Mouse (Mus musculus): ENCODE measurements around the gene Epha2. TPM values are rescaled to one million over a fixed set of nuclear protein-coding genes. Genes with fewer than 3 reads are reported as not detected.

The Epha2 gene
- polyA plus RNA-seq, 1 experiment = 86.3 TPM

GRCm38 (mm10) chr4:141310191-141310606, 9.2 kb downstream of the Epha2 start:
- H3K27me3 ChIP-seq (ENCODE audit: control insufficient read depth, insufficient read depth, low read length) = no peaks in the 10 kb centered on the region
- H3K4me3 ChIP-seq (ENCODE audit: low read depth, low read length) = no peak overlapping the region
- H3K27ac ChIP-seq (ENCODE audit: insufficient read depth, low read depth, low read length) = 0 out of 2 replicates have a peak overlapping the region, but pooled peaks have one; percentile 24
- WGBS = 59% methylated on average over 8 of the region's 8 CpGs
- TF ChIP-seq POLR2A (IDR thresholded peaks at IDR 0.05; ENCODE audit: low read depth, low read length) (no peak), CTCF (IDR thresholded peaks at IDR 0.05; ENCODE audit: extremely low read depth, insufficient read length, insufficient replicate concordance, low read depth, low read length) (no peak)
- H3K36me3 ChIP-seq (ENCODE audit: control insufficient read depth, insufficient read depth, low read length) = peaks cover 48% of the 10 kb centered on the region
- peaks cover 51% of the 10 kb centered on the region for H3K4me1 ChIP-seq (ENCODE audit: control insufficient read depth, insufficient read depth, insufficient read length, low read length)

GRCm38 (mm10) chr4:141311078-141311477, 10.0 kb downstream of the Epha2 start:
- H3K4me1 ChIP-seq (ENCODE audit: control insufficient read depth, insufficient read depth, insufficient read length, low read length) = peaks cover 51% of the 10 kb centered on the region

GRCm38 (mm10) chr4:141311506-141311905, 10.5 kb downstream of the Epha2 start:
- Histone ChIP-seq H3K4me3 (ENCODE audit: low read depth, low read length) (no peak overlapping the region), H3K36me3 (ENCODE audit: control insufficient read depth, insufficient read depth, low read length) (peaks cover 54% of the 10 kb centered on the region), H3K27ac (ENCODE audit: insufficient read depth, low read depth, low read length) (peak overlapping the region; percentile 71), H3K4me1 (ENCODE audit: control insufficient read depth, insufficient read depth, insufficient read length, low read length) (peaks cover 48% of the 10 kb centered on the region), H3K27me3 (ENCODE audit: control insufficient read depth, insufficient read depth, low read length) (no peaks in the 10 kb centered on the region)
- WGBS = 63% methylated on average over 6 of the region's 6 CpGs
- TF ChIP-seq POLR2A (IDR thresholded peaks at IDR 0.05; ENCODE audit: low read depth, low read length) (no peak), CTCF (IDR thresholded peaks at IDR 0.05; ENCODE audit: extremely low read depth, insufficient read length, insufficient replicate concordance, low read depth, low read length) (no peak)

More at GRCm38 (mm10) chr4:141311078-141311477, 10.0 kb downstream of the Epha2 start:
- Histone ChIP-seq H3K27me3 (ENCODE audit: control insufficient read depth, insufficient read depth, low read length) (no peaks in the 10 kb centered on the region), H3K4me3 (ENCODE audit: low read depth, low read length) (no peak overlapping the region), H3K36me3 (ENCODE audit: control insufficient read depth, insufficient read depth, low read length) (peaks cover 51% of the 10 kb centered on the region), H3K27ac (ENCODE audit: insufficient read depth, low read depth, low read length) (no peak overlapping the region)
- no peak for TF ChIP-seq CTCF (IDR thresholded peaks at IDR 0.05; ENCODE audit: extremely low read depth, insufficient read length, insufficient replicate concordance, low read depth, low read length)
- 76% methylated on average over 7 of the region's 7 CpGs for WGBS

DNA sequence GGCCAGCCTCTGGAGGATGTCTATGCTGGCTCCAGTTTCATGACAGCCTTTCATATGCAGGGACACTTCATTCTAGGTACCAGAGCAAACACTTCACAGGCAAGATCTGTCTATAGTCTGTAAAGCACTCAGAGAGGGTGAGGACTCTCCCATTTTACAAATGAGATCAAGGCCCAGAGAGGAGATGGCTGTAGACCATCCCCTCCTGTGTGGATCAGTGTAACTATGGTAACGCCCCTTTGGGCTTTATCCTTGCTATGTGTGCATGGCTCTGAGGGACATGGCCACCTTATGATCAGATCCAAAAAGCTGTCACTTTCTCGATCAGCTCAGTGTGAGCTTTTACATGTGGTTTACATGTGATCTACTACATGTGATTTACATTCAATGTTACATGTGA, 10.9 kb downstream of the Epha2 start:
- Histone ChIP-seq H3K27ac (ENCODE audit: insufficient read depth, low read depth, low read length) (peak overlapping the region; percentile 71), H3K4me1 (ENCODE audit: control insufficient read depth, insufficient read depth, insufficient read length, low read length) (peaks cover 46% of the 10 kb centered on the region), H3K27me3 (ENCODE audit: control insufficient read depth, insufficient read depth, low read length) (no peaks in the 10 kb centered on the region), H3K36me3 (ENCODE audit: control insufficient read depth, insufficient read depth, low read length) (peaks cover 55% of the 10 kb centered on the region), H3K4me3 (ENCODE audit: low read depth, low read length) (peak overlapping the region; percentile 21; the same call in 1 of the 2 replicates)
- TF ChIP-seq POLR2A (IDR thresholded peaks at IDR 0.05; ENCODE audit: low read depth, low read length) (no peak), CTCF (IDR thresholded peaks at IDR 0.05; ENCODE audit: extremely low read depth, insufficient read length, insufficient replicate concordance, low read depth, low read length) (no peak)
- WGBS = 60% methylated on average over 2 of the region's 2 CpGs

GRCm38 (mm10) chr4:141312513-141313131, 11.6 kb downstream of the Epha2 start:
- no peaks in the 10 kb centered on the region for H3K27me3 ChIP-seq (ENCODE audit: control insufficient read depth, insufficient read depth, low read length)
- peak overlapping the region; percentile 71 for H3K27ac ChIP-seq (ENCODE audit: insufficient read depth, low read depth, low read length)
- TF ChIP-seq POLR2A (IDR thresholded peaks at IDR 0.05; ENCODE audit: low read depth, low read length) (no peak), CTCF (IDR thresholded peaks at IDR 0.05; ENCODE audit: extremely low read depth, insufficient read length, insufficient replicate concordance, low read depth, low read length) (no peak)
- peak overlapping the region; percentile 21 for H3K4me3 ChIP-seq (ENCODE audit: low read depth, low read length)
- H3K4me1 ChIP-seq (ENCODE audit: control insufficient read depth, insufficient read depth, insufficient read length, low read length) = peaks cover 44% of the 10 kb centered on the region
- 35% methylated on average over 17 of the region's 17 CpGs for WGBS
- H3K36me3 ChIP-seq (ENCODE audit: control insufficient read depth, insufficient read depth, low read length) = peaks cover 57% of the 10 kb centered on the region

DNA sequence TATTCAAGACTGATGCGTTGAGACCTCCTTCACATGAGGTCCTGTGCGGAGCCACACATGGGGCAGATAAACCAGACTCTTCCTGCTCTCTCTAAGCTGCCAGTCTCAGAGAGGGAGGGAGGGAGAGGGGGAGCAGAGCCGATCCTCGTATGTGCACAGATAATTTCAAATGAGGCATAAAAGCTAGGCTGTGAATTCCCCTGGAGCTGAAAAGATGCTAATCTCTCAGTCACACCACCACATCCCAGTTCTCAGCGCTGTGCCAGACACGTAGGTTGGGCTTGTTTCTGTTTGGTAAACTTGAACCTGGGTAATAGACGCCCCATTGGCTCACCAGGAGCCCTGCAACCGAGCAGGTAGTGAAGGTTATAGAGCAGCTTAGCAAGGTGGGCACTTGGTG, 12.4 kb downstream of the Epha2 start:
- Histone ChIP-seq H3K27ac (ENCODE audit: insufficient read depth, low read depth, low read length) (no peak overlapping the region), H3K4me1 (ENCODE audit: control insufficient read depth, insufficient read depth, insufficient read length, low read length) (peaks cover 41% of the 10 kb centered on the region)

DNA sequence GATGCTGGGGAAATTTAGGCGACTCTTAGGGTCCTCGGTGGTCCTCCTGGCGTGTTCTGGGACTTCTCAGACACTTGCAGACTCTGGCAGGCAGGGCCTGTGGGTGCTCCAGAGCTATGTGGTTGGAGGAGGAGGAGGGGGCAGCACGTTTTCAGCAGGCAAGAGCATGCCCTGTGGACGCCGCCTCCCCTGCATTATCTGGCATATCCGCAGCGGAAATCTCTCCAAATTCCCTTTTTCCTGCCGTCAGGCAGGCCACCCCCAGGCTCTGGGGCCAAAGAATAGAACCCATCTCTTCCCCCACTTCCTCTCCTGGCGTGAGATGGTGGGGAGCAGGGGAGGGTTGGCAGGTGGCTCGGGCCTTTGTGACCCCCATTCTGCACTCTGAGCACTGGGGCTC, 12.9 kb downstream of the Epha2 start:
- 82% methylated on average over 11 of the region's 11 CpGs for WGBS
- H3K4me3 ChIP-seq (ENCODE audit: low read depth, low read length) = no peak overlapping the region
- TF ChIP-seq CTCF (IDR thresholded peaks at IDR 0.05; ENCODE audit: extremely low read depth, insufficient read length, insufficient replicate concordance, low read depth, low read length) (no peak), POLR2A (IDR thresholded peaks at IDR 0.05; ENCODE audit: low read depth, low read length) (no peak)
- H3K36me3 ChIP-seq (ENCODE audit: control insufficient read depth, insufficient read depth, low read length) = peaks cover 62% of the 10 kb centered on the region
- H3K4me1 ChIP-seq (ENCODE audit: control insufficient read depth, insufficient read depth, insufficient read length, low read length) = peaks cover 37% of the 10 kb centered on the region
- no peak overlapping the region for H3K27ac ChIP-seq (ENCODE audit: insufficient read depth, low read depth, low read length)
- no peaks in the 10 kb centered on the region for H3K27me3 ChIP-seq (ENCODE audit: control insufficient read depth, insufficient read depth, low read length)

More for the DNA sequence above, 12.4 kb downstream of the Epha2 start:
- Histone ChIP-seq H3K4me3 (ENCODE audit: low read depth, low read length) (no peak overlapping the region), H3K36me3 (ENCODE audit: control insufficient read depth, insufficient read depth, low read length) (peaks cover 62% of the 10 kb centered on the region), H3K27me3 (ENCODE audit: control insufficient read depth, insufficient read depth, low read length) (no peaks in the 10 kb centered on the region)
- 79% methylated on average over 8 of the region's 8 CpGs for WGBS
- TF ChIP-seq CTCF (IDR thresholded peaks at IDR 0.05; ENCODE audit: extremely low read depth, insufficient read length, insufficient replicate concordance, low read depth, low read length) = no peak
- no peak for TF ChIP-seq POLR2A (IDR thresholded peaks at IDR 0.05; ENCODE audit: low read depth, low read length)

Measured in small intestine, adult 2 months (tissue).